Comparison of ENCODE assay signal across 9 mouse cellular contexts in the genomic region with DNA sequence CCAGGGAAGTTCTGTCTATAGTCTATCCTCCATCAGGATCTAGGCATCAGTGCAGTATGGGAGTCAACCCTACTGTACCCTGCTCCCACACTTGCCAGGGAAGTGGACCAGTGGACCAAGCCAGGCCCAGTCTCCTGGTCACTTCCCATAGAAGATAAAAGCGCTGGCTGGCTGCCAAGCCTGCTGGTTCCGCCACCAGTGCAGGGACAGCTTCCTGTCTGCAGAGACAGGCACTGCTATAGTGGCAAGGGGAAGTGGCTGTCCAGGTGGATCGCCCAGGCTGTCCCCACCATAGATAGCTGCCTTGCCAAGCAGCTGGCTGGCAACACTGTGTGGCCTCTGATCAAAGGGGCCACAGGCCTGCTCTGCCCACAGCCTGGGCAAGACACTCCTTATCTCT.
DNase-seq lines count a peak whose midpoint lies in the region; ATAC-seq and TF ChIP-seq lines count a peak whose summit lies in the region.
"Had no signal": no experiment of that assay in that cellular context is flagged by ENCODE, and none has a peak within 500 bp of the region (broad histone marks: within the 10 kb centered on the region; RNA-seq: fewer than 3 reads in every experiment).

No protein-coding gene starts in this region.

- no peak for TF ChIP-seq CTCF in heart, postnatal 0 days (IDR thresholded peaks at IDR 0.05; ENCODE audit: low read depth)

- no peak overlapping the region for H3K9ac ChIP-seq in heart, postnatal 0 days (replicated peaks; ENCODE audit: low read depth, low read length)

- no peaks in the 10 kb centered on the region; the same call in 1 of the 2 replicates for H3K27me3 ChIP-seq in heart, postnatal 0 days (ENCODE audit: control insufficient read depth, insufficient read depth, low read length)

- WGBS in heart, postnatal 0 days, result 15% methylated on average over 3 of the region's 3 CpGs

- H3K27ac ChIP-seq in heart, postnatal 0 days (ENCODE audit: low read depth), result no peak overlapping the region
- H3K27ac ChIP-seq: macrophage had no signal

- no peaks in the 10 kb centered on the region for H3K4me1 ChIP-seq in heart, postnatal 0 days (ENCODE audit: control insufficient read depth, insufficient read depth)

- DNase-seq in left cerebral cortex, postnatal 14 days (ENCODE audit: low spot score in 2 of 2), result peak; percentile 60 to 68
- DNase-seq in left cerebral cortex, adult 11 months (ENCODE audit: low spot score), result no peak
- DNase-seq in cerebellum, postnatal 36 days, result peak; percentile 55 to 64
- DNase-seq in heart, postnatal 0 days (ENCODE audit: low spot score), result no peak
- peak; percentile 41 for DNase-seq in lung, postnatal 25 days (ENCODE audit: low spot score)
- DNase-seq in gastrocnemius, postnatal 25 days, result no peak
- DNase-seq in thymus, postnatal 14 days, result no peak
- DNase-seq in embryo, embryonic 10 days (ENCODE audit: low spot score), result no peak

- ATAC-seq in heart, postnatal 0 days (ENCODE audit: insufficient read depth, low read depth), result 0 out of 2 replicates have a peak, but pooled peaks have one; percentile 41

- no peak overlapping the region for H3K4me2 ChIP-seq in heart, postnatal 0 days (ENCODE audit: low read depth, low read length)

- no peak overlapping the region for H3K4me3 ChIP-seq in heart, postnatal 0 days (ENCODE audit: low read depth, low read length)

- H3K36me3 ChIP-seq in heart, postnatal 0 days (replicated peaks; ENCODE audit: control insufficient read depth, insufficient read depth, low read length), result no peaks in the 10 kb centered on the region

- intact Hi-C loops in left cerebral cortex, postnatal 14 days (cut with DNase I), result no loop called here

- no peak for TF ChIP-seq EP300 in heart, postnatal 0 days (IDR thresholded peaks at IDR 0.05; ENCODE audit: low read depth)

- H3K9me3 ChIP-seq in heart, postnatal 0 days (replicated peaks; ENCODE audit: control insufficient read depth, low read length), result no peaks in the 10 kb centered on the region

Comparison
In these comparisons a context has a peak if more than half of its experiments do, and no peak if none do; other contexts are left out.
1. DNase-seq: peak in left cerebral cortex, postnatal 14 days (2 of 2), cerebellum, postnatal 36 days (2 of 2) and lung, postnatal 25 days (single experiment); none in left cerebral cortex, adult 11 months (single experiment), heart, postnatal 0 days (single experiment), gastrocnemius, postnatal 25 days (single experiment), thymus, postnatal 14 days (single experiment) and embryo, embryonic 10 days (single experiment).